Mouse (Mus musculus) heart, postnatal 0 days (tissue): ENCODE measurements around the gene Prr15l.

Experiments
- CTCF ChIP-seq: IDR thresholded peaks from 2 replicates; pipeline ENCODE4 v1.5.1; 2016; ENCODE audit warnings: antibody characterized with exemption, control low read depth, low read depth
- EP300 ChIP-seq: IDR thresholded peaks from 2 replicates; pipeline ENCODE4 v1.6.1; 2016; ENCODE audit warnings: antibody characterized with exemption, low read depth

- no peak for TF ChIP-seq CTCF
- no peak for TF ChIP-seq EP300
Observed at GRCm38 (mm10) chr11:96968476-96968875, 40.6 kb downstream of the Prr15l start.
